Mouse (Mus musculus): ENCODE data around the gene Vcan. TPM values are rescaled to one million over a fixed set of nuclear protein-coding genes. Genes with fewer than 3 reads are reported as not detected.
"Not testable (repeated sequence)": the region's sequence is repeated elsewhere in the genome, so short reads cannot be mapped to it uniquely, and the experiment has no call there.

Vcan gene
- total RNA-seq (2021) = 100 to 1,000 TPM; 184 to 219 TPM
- long read RNA-seq, experiment 1, full-length matches to known transcripts = 2 of 13 reads
- long read RNA-seq, experiment 1, partial matches to known transcripts = 9 of 13 reads
- long read RNA-seq, experiment 1, other reads (novel, unspliced or antisense) = 2 of 13 reads
- long read RNA-seq, experiment 2, full-length matches to known transcripts = 3 of 14 reads
- long read RNA-seq, experiment 2, partial matches to known transcripts = 7 of 14 reads
- long read RNA-seq, experiment 2, other reads (novel, unspliced or antisense) = 4 of 14 reads

GRCm38 (mm10) chr13:89741766-89742685 is at the start of gene Vcan:
Vcan (minus strand) TSS chr13:89742509.
- peak; percentile 46 to 64 for DNase-seq (ENCODE audit: low spot score in 2 of 2)

GRCm38 (mm10) chr13:89791475-89791874 is 49.2 kb upstream of the Vcan start:
- DNase-seq (ENCODE audit: low spot score in 2 of 2) = no peak

- DNase-seq (ENCODE audit: low spot score in 2 of 2) = no peak
These were observed 40.6 kb upstream of the Vcan start for GRCm38 (mm10) chr13:89782886-89783285.

- no peak for DNase-seq (ENCODE audit: low spot score in 2 of 2)
These were observed 38.0 kb upstream of the Vcan start for GRCm38 (mm10) chr13:89780276-89780675.

- DNase-seq (ENCODE audit: low spot score in 2 of 2) = peak; percentile 26 to 53
These were observed 37.1 kb upstream of the Vcan start for GRCm38 (mm10) chr13:89779208-89779911.

- DNase-seq (ENCODE audit: low spot score in 2 of 2) = no peak
These were observed 35.5 kb upstream of the Vcan start for GRCm38 (mm10) chr13:89777764-89778163.

- no peak for DNase-seq (ENCODE audit: low spot score in 2 of 2)
These were observed 34.8 kb upstream of the Vcan start for GRCm38 (mm10) chr13:89777146-89777545.

- DNase-seq (ENCODE audit: low spot score in 2 of 2) = no peak
These were observed 24.2 kb upstream of the Vcan start for GRCm38 (mm10) chr13:89766551-89766950.

GRCm38 (mm10) chr13:89765966-89766365 is 23.7 kb upstream of the Vcan start:
- no peak for DNase-seq (ENCODE audit: low spot score in 2 of 2)

GRCm38 (mm10) chr13:89762339-89762738 is 20.0 kb upstream of the Vcan start:
- DNase-seq (ENCODE audit: low spot score in 2 of 2) = no peak

- DNase-seq (ENCODE audit: low spot score in 2 of 2) = no peak
These were observed 14.0 kb upstream of the Vcan start for GRCm38 (mm10) chr13:89756347-89756746.

- not testable (repeated sequence) for DNase-seq (ENCODE audit: low spot score in 2 of 2)
These were observed 8.3 kb upstream of the Vcan start for GRCm38 (mm10) chr13:89750562-89750961.

GRCm38 (mm10) chr13:89743201-89743600 is 892 bp upstream of the Vcan start:
- DNase-seq (ENCODE audit: low spot score in 2 of 2) = no peak

GRCm38 (mm10) chr13:89742686-89743200 is 434 bp upstream of the Vcan start:
- no peak for DNase-seq (ENCODE audit: low spot score in 2 of 2)

GRCm38 (mm10) chr13:89741116-89741551 is 1.2 kb downstream of the Vcan start:
- DNase-seq (ENCODE audit: low spot score in 2 of 2) = peak; percentile 35 to 64

- peak; percentile 60 to 79 for DNase-seq (ENCODE audit: low spot score in 2 of 2)
These were observed 1.8 kb downstream of the Vcan start for GRCm38 (mm10) chr13:89740243-89741115.

- DNase-seq (ENCODE audit: low spot score in 2 of 2) = no peak
These were observed 2.5 kb downstream of the Vcan start for GRCm38 (mm10) chr13:89739696-89740242.

GRCm38 (mm10) chr13:89738776-89739695 is 3.3 kb downstream of the Vcan start:
- DNase-seq (ENCODE audit: low spot score in 2 of 2) = peak; percentile 82 to 91

GRCm38 (mm10) chr13:89738275-89738674 is 4.0 kb downstream of the Vcan start:
- DNase-seq (ENCODE audit: low spot score in 2 of 2) = no peak
